Mouse (Mus musculus): ENCODE measurements at regions not wholly inside any gene's neighbourhood (a gene's known extent, or its start where the extent isn't known, plus 50 kb on each side); places are given as distances from the start of the nearest gene placed in this dataset.

DNA sequence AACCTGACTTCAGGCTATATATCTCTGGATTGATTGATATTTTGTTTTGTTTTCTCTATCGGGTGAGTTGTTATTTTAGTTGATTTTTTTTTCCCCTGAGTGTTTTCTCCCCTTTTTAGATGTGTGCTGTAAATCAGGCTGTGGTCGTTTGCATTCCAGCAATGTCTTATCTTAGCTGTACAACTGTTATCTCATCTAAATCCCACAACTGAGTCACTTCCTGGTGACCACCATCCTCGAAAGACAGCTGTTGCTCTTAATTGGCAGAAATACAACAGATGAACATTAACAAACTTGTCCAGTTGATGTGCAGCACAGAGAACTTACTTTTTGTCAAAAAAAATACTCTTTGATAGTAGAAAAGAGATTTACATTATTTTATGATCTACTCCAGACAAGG lies 285.0 kb upstream of the Atp2b1 start:
- 0 out of 2 replicates have a peak, but pooled peaks have one; percentile 12 for TF ChIP-seq TAL1 (conservative IDR thresholded peaks at IDR 0.05; ENCODE audit: low read depth, low read length)
- no peak for TF ChIP-seq CTCF (IDR thresholded peaks at IDR 0.05; ENCODE audit: low read depth, low read length)
